Mouse (Mus musculus) heart, embryonic 15.5 days (tissue): ENCODE measurements at regions not wholly inside any gene's neighbourhood (a gene's known extent, or its start where the extent isn't known, plus 50 kb on each side); places are given as distances from the start of the nearest gene placed in this dataset.
A peak's percentile ranks its signal among the peaks of the same experiment; 100 is the strongest.

Experiments used
- ATAC-seq: fragments of 200-750 bp; cut with Nextera tagmentation; replicated peaks from 2 replicates; pipeline ENCODE4 v1.8.0; 2017; ENCODE audit warnings: low read depth, moderate TSS enrichment; ENCODE audit not compliant: insufficient number of reproducible peaks, insufficient read depth, low FRiP score
- H3K27ac ChIP-seq: fragments of 300-500 bp; sonication (generic); 2 replicates; pipeline ENCODE4 v1.5.1; 2015; ENCODE audit warnings: mild to moderate bottlenecking, inconsistent platforms
- H3K27me3 ChIP-seq: fragments of 300-500 bp; sonication (generic); 2 replicates; pipeline ENCODE4 v1.6.1; 2015; ENCODE audit warnings: inconsistent platforms
- H3K36me3 ChIP-seq: fragments of 300-500 bp; sonication (generic); 2 replicates; pipeline ENCODE4 v1.6.1; 2015; ENCODE audit warnings: mild to moderate bottlenecking, inconsistent platforms
- H3K4me1 ChIP-seq: fragments of 300-500 bp; sonication (generic); replicated peaks from 2 replicates; pipeline ENCODE4 v1.6.1; 2015; ENCODE audit warnings: inconsistent platforms
- H3K4me2 ChIP-seq: fragments of 300-500 bp; sonication (generic); 2 replicates; pipeline ENCODE4 v1.6.1; 2015; ENCODE audit warnings: inconsistent platforms, mild to moderate bottlenecking, moderate library complexity
- H3K4me3 ChIP-seq: fragments of 300-500 bp; sonication (generic); 2 replicates; pipeline ENCODE4 v1.5.1; 2015; ENCODE audit warnings: mild to moderate bottlenecking, inconsistent platforms
- H3K9ac ChIP-seq: fragments of 300-500 bp; sonication (generic); 2 replicates; pipeline ENCODE4 v1.6.1; 2015; ENCODE audit warnings: mild to moderate bottlenecking, inconsistent platforms
- H3K9me3 ChIP-seq: fragments of 300-500 bp; sonication (generic); replicated peaks from 2 replicates; pipeline ENCODE4 v1.6.1; 2016; ENCODE audit warnings: inconsistent platforms
- WGBS: fragments of 180-500 bp; shearing (Covaris S2); methylation state at CpG from one replicate; pipeline ENCODE4 v1.1.7; 2015; ENCODE audit warnings: mixed read lengths; 5-methylcytosine and 5-hydroxymethylcytosine counted together

- no peak for ATAC-seq
- no peaks in the 10 kb centered on the region for H3K4me1 ChIP-seq
- no peak overlapping the region for H3K4me2 ChIP-seq
- WGBS: 66% methylated on average over 3 of the region's 3 CpGs
- no peaks in the 10 kb centered on the region for H3K9me3 ChIP-seq
- no peak overlapping the region for H3K27ac ChIP-seq
- H3K27me3 ChIP-seq: no peaks in the 10 kb centered on the region
- no peak overlapping the region for H3K9ac ChIP-seq
- H3K4me3 ChIP-seq: no peak overlapping the region
- H3K36me3 ChIP-seq: no peaks in the 10 kb centered on the region
These were observed 137.3 kb downstream of the Il15 start for GRCm38 (mm10) chr8:82265745-82266144.

DNA sequence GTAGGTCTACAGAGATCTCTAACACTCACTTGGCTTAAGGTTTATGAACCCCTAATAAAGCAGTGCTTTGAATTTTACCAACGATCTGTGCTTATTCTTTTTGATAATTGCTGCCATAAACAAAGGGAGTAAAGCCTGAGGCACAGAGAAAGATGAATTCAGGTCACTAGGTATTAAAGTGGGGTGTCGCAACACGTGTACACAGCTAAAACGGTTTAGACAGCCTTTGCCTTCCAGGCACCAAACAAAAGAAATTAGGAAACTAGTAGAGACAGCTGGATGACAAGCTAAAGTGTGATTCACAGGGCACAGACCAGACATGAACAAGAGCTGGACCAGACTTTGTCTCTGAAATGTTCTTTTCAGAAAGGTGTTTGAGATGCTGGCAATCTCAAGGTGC is 140.8 kb downstream of the Il15 start:
- ATAC-seq: no peak
- no peak overlapping the region for H3K27ac ChIP-seq
- H3K4me3 ChIP-seq: no peak overlapping the region
- 81% methylated on average over 4 of the region's 4 CpGs for WGBS
- no peak overlapping the region for H3K4me2 ChIP-seq
- H3K9me3 ChIP-seq: no peaks in the 10 kb centered on the region
- no peaks in the 10 kb centered on the region for H3K36me3 ChIP-seq
- no peak overlapping the region for H3K9ac ChIP-seq
- no peaks in the 10 kb centered on the region; the same call in 1 of the 2 replicates for H3K4me1 ChIP-seq
- no peaks in the 10 kb centered on the region for H3K27me3 ChIP-seq

GRCm38 (mm10) chr8:82260613-82261012 is 142.4 kb downstream of the Il15 start:
- Histone ChIP-seq H3K36me3 (no peaks in the 10 kb centered on the region), H3K4me2 (no peak overlapping the region), H3K4me1 (no peaks in the 10 kb centered on the region; the same call in 1 of the 2 replicates), H3K9me3 (no peaks in the 10 kb centered on the region), H3K27ac (no peak overlapping the region), H3K27me3 (no peaks in the 10 kb centered on the region), H3K4me3 (no peak overlapping the region), H3K9ac (no peak overlapping the region)
- WGBS: 65% methylated on average over 1 of the region's 1 CpGs
- ATAC-seq: no peak

GRCm38 (mm10) chr8:82255815-82256214 is 147.2 kb downstream of the Il15 start:
- Histone ChIP-seq H3K4me3 (no peak overlapping the region), H3K9ac (no peak overlapping the region), H3K4me1 (no peaks in the 10 kb centered on the region; the same call in 1 of the 2 replicates), H3K36me3 (no peaks in the 10 kb centered on the region), H3K9me3 (no peaks in the 10 kb centered on the region), H3K4me2 (no peak overlapping the region), H3K27ac (no peak overlapping the region), H3K27me3 (no peaks in the 10 kb centered on the region)
- ATAC-seq: no peak
- WGBS: 50% methylated on average over 2 of the region's 2 CpGs

DNA sequence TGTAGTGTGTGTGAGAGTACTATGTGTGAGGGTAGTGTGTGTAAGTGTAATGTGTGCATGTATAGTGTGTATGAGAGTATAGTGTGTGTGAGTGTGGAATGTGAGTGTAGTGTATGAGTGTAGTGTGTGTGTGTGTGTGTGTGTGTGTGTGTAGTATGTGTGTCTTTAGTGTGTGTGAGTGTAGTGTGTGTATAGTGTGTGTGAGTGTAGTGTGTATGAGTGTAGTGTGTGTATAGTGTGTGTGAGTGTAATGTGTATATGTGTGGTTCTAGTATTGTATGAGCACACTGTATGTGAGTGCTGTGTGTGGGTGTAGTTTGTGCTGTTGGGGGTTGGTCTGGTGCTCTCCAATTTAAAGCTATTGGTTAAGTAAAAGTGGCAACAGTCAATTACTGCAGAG is 150.6 kb downstream of the Il15 start:
- Histone ChIP-seq H3K27ac (no peak overlapping the region), H3K4me1 (no peaks in the 10 kb centered on the region), H3K4me2 (no peak overlapping the region), H3K9me3 (no peaks in the 10 kb centered on the region), H3K27me3 (no peaks in the 10 kb centered on the region), H3K4me3 (no peak overlapping the region), H3K36me3 (no peaks in the 10 kb centered on the region), H3K9ac (no peak overlapping the region)
- ATAC-seq: no peak

- no peaks in the 10 kb centered on the region for H3K36me3 ChIP-seq
- whole genome bisulfite sequencing: 68% methylated on average over 3 of the region's 3 CpGs
- H3K9me3 ChIP-seq: no peaks in the 10 kb centered on the region
- H3K4me2 ChIP-seq: no peak overlapping the region
- H3K27me3 ChIP-seq: no peaks in the 10 kb centered on the region
- no peak overlapping the region for H3K9ac ChIP-seq
- H3K27ac ChIP-seq: no peak overlapping the region
- H3K4me1 ChIP-seq: no peaks in the 10 kb centered on the region
- no peak for ATAC-seq
- H3K4me3 ChIP-seq: no peak overlapping the region
These were observed 153.0 kb downstream of the Il15 start for GRCm38 (mm10) chr8:82249841-82250577.

- Histone ChIP-seq H3K36me3 (no peaks in the 10 kb centered on the region), H3K4me2 (no peak overlapping the region), H3K9me3 (no peaks in the 10 kb centered on the region), H3K4me3 (no peak overlapping the region), H3K27me3 (no peaks in the 10 kb centered on the region), H3K27ac (no peak overlapping the region), H3K9ac (no peak overlapping the region), H3K4me1 (no peaks in the 10 kb centered on the region)
- WGBS: 74% methylated on average over 2 of the region's 2 CpGs
- no peak for ATAC-seq
These were observed 158.9 kb downstream of the Il15 start for GRCm38 (mm10) chr8:82244076-82244475.

- H3K4me3 ChIP-seq: no peak overlapping the region
- WGBS: 55% methylated on average over 2 of the region's 2 CpGs
- ATAC-seq: no peak
- H3K9ac ChIP-seq: no peak overlapping the region
- H3K4me2 ChIP-seq: no peak overlapping the region
- no peaks in the 10 kb centered on the region for H3K27me3 ChIP-seq
- H3K4me1 ChIP-seq: no peaks in the 10 kb centered on the region
- no peaks in the 10 kb centered on the region for H3K9me3 ChIP-seq
- H3K27ac ChIP-seq: no peak overlapping the region
- no peaks in the 10 kb centered on the region for H3K36me3 ChIP-seq
These were observed 173.1 kb downstream of the Il15 start for GRCm38 (mm10) chr8:82229883-82230282.

DNA sequence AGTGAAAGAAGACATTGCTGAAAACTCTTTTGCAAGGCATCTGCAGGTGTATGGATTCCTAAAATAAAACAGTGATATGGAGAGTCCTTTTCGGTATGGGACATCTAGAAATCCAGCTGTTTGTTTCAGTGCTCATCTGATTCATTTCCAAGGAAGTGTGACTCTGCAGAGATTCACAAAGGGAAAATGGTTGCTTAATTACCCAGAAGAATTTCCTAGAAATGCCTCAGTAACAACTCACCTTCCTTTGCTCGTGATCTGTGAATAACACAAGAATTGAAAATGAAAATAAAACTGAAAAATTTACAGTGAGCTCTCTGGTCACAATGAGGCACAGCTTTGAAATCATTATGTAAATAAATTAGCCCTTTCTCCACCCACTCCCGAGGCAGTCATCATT is 201.3 kb downstream of the Il15 start:
- no peak for ATAC-seq
- no peaks in the 10 kb centered on the region for H3K9me3 ChIP-seq
- WGBS: 57% methylated on average over 3 of the region's 3 CpGs
- H3K4me2 ChIP-seq: no peak overlapping the region
- H3K36me3 ChIP-seq: no peaks in the 10 kb centered on the region
- H3K27ac ChIP-seq: no peak overlapping the region
- H3K9ac ChIP-seq: no peak overlapping the region
- H3K4me1 ChIP-seq: no peaks in the 10 kb centered on the region
- no peak overlapping the region for H3K4me3 ChIP-seq
- H3K27me3 ChIP-seq: no peaks in the 10 kb centered on the region

GRCm38 (mm10) chr8:82200176-82200575 is 202.8 kb downstream of the Il15 start:
- no peak for ATAC-seq
- H3K4me1 ChIP-seq: 0 out of 2 replicates have a peak, but pooled peaks cover 2% of the 10 kb centered on the region
- no peaks in the 10 kb centered on the region for H3K36me3 ChIP-seq
- no peak overlapping the region for H3K4me3 ChIP-seq
- H3K27me3 ChIP-seq: no peaks in the 10 kb centered on the region
- H3K4me2 ChIP-seq: no peak overlapping the region
- no peaks in the 10 kb centered on the region for H3K9me3 ChIP-seq
- H3K27ac ChIP-seq: no peak overlapping the region
- 89% methylated on average over 3 of the region's 3 CpGs for WGBS
- no peak overlapping the region for H3K9ac ChIP-seq

- Histone ChIP-seq H3K36me3 (no peaks in the 10 kb centered on the region), H3K4me3 (no peak overlapping the region), H3K9ac (no peak overlapping the region), H3K4me1 (0 out of 2 replicates have a peak, but pooled peaks cover 3% of the 10 kb centered on the region), H3K9me3 (no peaks in the 10 kb centered on the region), H3K27me3 (no peaks in the 10 kb centered on the region), H3K27ac (no peak overlapping the region), H3K4me2 (no peak overlapping the region)
- ATAC-seq: no peak
- 69% methylated on average over 3 of the region's 3 CpGs for WGBS
These were observed 206.5 kb downstream of the Il15 start for GRCm38 (mm10) chr8:82196504-82196903.

- Histone ChIP-seq H3K9ac (no peak overlapping the region), H3K27me3 (no peaks in the 10 kb centered on the region), H3K27ac (0 out of 2 replicates have a peak overlapping the region, but pooled peaks have one; percentile 9), H3K4me1 (0 out of 2 replicates have a peak, but pooled peaks cover 3% of the 10 kb centered on the region), H3K4me2 (no peak overlapping the region), H3K9me3 (no peaks in the 10 kb centered on the region), H3K4me3 (no peak overlapping the region), H3K36me3 (no peaks in the 10 kb centered on the region)
- ATAC-seq: no peak
- 41% methylated on average over 5 of the region's 5 CpGs for WGBS
These were observed 207.9 kb downstream of the Il15 start for GRCm38 (mm10) chr8:82195112-82195511.
